In genomic region chr15:10079510-10079909, GRCm38 (mm10) we compare ENCODE assay signal across 26 mouse cellular contexts.
"Had no signal": no experiment of that assay in that cellular context is flagged by ENCODE, and none has a peak within 500 bp of the region (broad histone marks: within the 10 kb centered on the region; RNA-seq: fewer than 3 reads in every experiment).

No protein-coding gene starts in this region.

- ATAC-seq: forebrain, embryonic 13.5 days; forebrain, embryonic 14.5 days; forebrain, embryonic 15.5 days; forebrain, embryonic 16.5 days; forebrain, postnatal 0 days had no signal

- DNase-seq: cerebellum, adult 8-10 months; cerebellum, adult 9-10 months; cerebellum, adult 9-11 months; cerebellum, postnatal 25 days; cerebellum, postnatal 36 days; embryo, embryonic 11 days; forebrain, postnatal 0 days; gastrocnemius, adult 2 months; gastrocnemius, postnatal 10 days; gastrocnemius, postnatal 14 days; gastrocnemius, postnatal 25 days; gastrocnemius, postnatal 36 days; heart, adult 18-20 months; heart, adult 2 months had no signal

- H3K27ac ChIP-seq: embryonic facial prominence, embryonic 12.5 days; embryonic facial prominence, embryonic 13.5 days; embryonic facial prominence, embryonic 15.5 days; forebrain, embryonic 10.5 days; forebrain, embryonic 12.5 days; forebrain, embryonic 13.5 days; forebrain, embryonic 15.5 days; gastrocnemius, adult 2 months; heart, adult 2 months; heart, embryonic 10.5 days had no signal

- H3K36me3 ChIP-seq: embryonic facial prominence, embryonic 12.5 days; embryonic facial prominence, embryonic 13.5 days; embryonic facial prominence, embryonic 15.5 days; forebrain, embryonic 10.5 days; forebrain, embryonic 12.5 days; forebrain, embryonic 15.5 days; heart, embryonic 10.5 days had no signal

- H3K27me3 ChIP-seq: embryonic facial prominence, embryonic 12.5 days; embryonic facial prominence, embryonic 13.5 days; embryonic facial prominence, embryonic 15.5 days; forebrain, embryonic 12.5 days; forebrain, embryonic 13.5 days; forebrain, embryonic 15.5 days had no signal

- H3K4me2 ChIP-seq: embryonic facial prominence, embryonic 12.5 days; embryonic facial prominence, embryonic 13.5 days; embryonic facial prominence, embryonic 15.5 days; forebrain, embryonic 12.5 days; forebrain, embryonic 13.5 days; forebrain, embryonic 15.5 days; heart, embryonic 11.5 days had no signal

- H3K4me3 ChIP-seq: embryonic facial prominence, embryonic 12.5 days; embryonic facial prominence, embryonic 13.5 days; embryonic facial prominence, embryonic 15.5 days; erythroblast, embryonic 14.5 days; forebrain, embryonic 10.5 days; forebrain, embryonic 12.5 days; forebrain, embryonic 13.5 days; forebrain, embryonic 15.5 days; gastrocnemius, adult 2 months; heart, adult 2 months; heart, embryonic 10.5 days had no signal

- H3K9ac ChIP-seq: embryonic facial prominence, embryonic 12.5 days; embryonic facial prominence, embryonic 13.5 days; embryonic facial prominence, embryonic 15.5 days; forebrain, embryonic 12.5 days; forebrain, embryonic 13.5 days; forebrain, embryonic 15.5 days; forebrain, postnatal 0 days had no signal

- H3K9me3 ChIP-seq: embryonic facial prominence, embryonic 12.5 days; embryonic facial prominence, embryonic 13.5 days; embryonic facial prominence, embryonic 15.5 days; forebrain, embryonic 10.5 days; forebrain, embryonic 12.5 days; forebrain, embryonic 13.5 days; forebrain, embryonic 15.5 days; heart, embryonic 10.5 days had no signal

- H3K4me1 ChIP-seq: embryonic facial prominence, embryonic 15.5 days; forebrain, embryonic 10.5 days; forebrain, embryonic 12.5 days; forebrain, embryonic 13.5 days had no signal
